Mouse (Mus musculus) megakaryocyte, embryonic 14.5 days (primary cell): ENCODE measurements at regions not wholly inside any gene's neighbourhood (a gene's known extent, or its start where the extent isn't known, plus 50 kb on each side); places are given as distances from the start of the nearest gene placed in this dataset.

Source experiments
- FLI1 ChIP-seq: IDR thresholded peaks from 2 replicates; pipeline ENCODE4 v1.6.1; 2012; ENCODE audit warnings: low read length, inconsistent platforms, mixed read lengths
- GATA1 ChIP-seq: IDR thresholded peaks from 3 replicates; pipeline ENCODE4 v1.6.1; 2012; ENCODE audit warnings: mixed read lengths, low read length, inconsistent platforms, borderline replicate concordance

DNA sequence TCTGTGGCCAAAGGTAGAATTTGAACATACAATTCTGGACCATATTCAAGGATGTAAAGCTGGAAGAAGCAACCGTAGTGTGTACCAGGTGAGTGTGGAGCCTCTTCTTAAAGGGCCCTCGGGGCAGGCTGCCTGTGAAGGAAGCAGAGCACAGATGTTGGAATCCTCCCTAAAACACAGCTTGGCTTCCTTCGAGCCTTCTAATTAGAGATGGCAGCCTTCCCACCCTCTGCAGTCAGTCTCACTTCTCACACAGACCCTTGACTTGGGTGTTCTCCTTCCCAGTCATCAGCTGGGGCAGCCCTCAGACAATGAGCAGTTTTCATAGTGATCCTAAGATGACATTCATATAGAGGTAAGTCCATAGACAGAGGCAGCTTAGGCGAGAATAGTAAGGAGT is 371.7 kb upstream of the Gm10131 start:
- no peak for TF ChIP-seq GATA1
- TF ChIP-seq FLI1: no peak
